Mouse (Mus musculus) intestine, embryonic 16.5 days (tissue): ENCODE results near the gene Olfr1402. TPM values are rescaled to one million over a fixed set of nuclear protein-coding genes. Genes with fewer than 3 reads are reported as not detected.

ENCODE experiments used
- polyA plus RNA-seq: library from polyadenylated mRNA; unstranded; fragments of >200 nt; fragmentation: Nextera tagmentation; extraction: Ambion mirVana; gene quantifications from 2 replicates; pipeline ENCODE4 v1.2.1, GENCODE M21; 2015

The Olfr1402 gene
- polyA plus RNA-seq, 1 experiment from 2014 or later = not detected

Other genes starting within 250 kb of the Olfr1402 start
- 35.9 and 37.4 TPM in 2 replicates for gene Bcl9, start 124.1 kb downstream of the Olfr1402 start, polyA plus RNA-seq
- gene Chd1l, start 188.2 kb upstream of the Olfr1402 start, polyA plus RNA-seq = 17.1 and 17.3 TPM in 2 replicates
- gene Fmo5, start 206.8 kb upstream of the Olfr1402 start, polyA plus RNA-seq = 50.4 and 57.8 TPM in 2 replicates
- 5.5 and 5.8 TPM in 2 replicates for gene Prkab2, start 236.2 kb upstream of the Olfr1402 start, polyA plus RNA-seq